Mouse (Mus musculus): ENCODE results near the gene Pbx3. TPM values are rescaled to one million over a fixed set of nuclear protein-coding genes. Genes with fewer than 3 reads are reported as not detected.

The Pbx3 gene
- 5.7 TPM for polyA plus RNA-seq (2015; fragmentation: Illumina TruSeq; extraction: RNeasy Lipid Tissue Mini Kit (QIAGEN cat#74804); ENCODE audit: insufficient read depth, low read depth, low replicate concordance)

GRCm38 (mm10) chr2:34372305-34373301 is at the start of gene Pbx3:
Pbx3 (minus strand) TSS chr2:34373142.

GRCm38 (mm10) chr2:34406601-34407464 is 33.9 kb upstream of the Pbx3 start, which contains the start of gene Mapkap1:
Mapkap1 (plus strand) TSS chr2:34406771.

Other genes starting within 250 kb of the Pbx3 start
- gene Mapkap1, start 33.6 kb upstream of the Pbx3 start, polyA plus RNA-seq (2015; fragmentation: Illumina TruSeq; extraction: RNeasy Lipid Tissue Mini Kit (QIAGEN cat#74804); ENCODE audit: insufficient read depth, low read depth, low replicate concordance): 6.2 TPM